Mouse (Mus musculus) kidney, embryonic 16.5 days (tissue): ENCODE data around the gene Acot11. TPM values are rescaled to one million over a fixed set of nuclear protein-coding genes. Genes with fewer than 3 reads are reported as not detected.
A peak's percentile ranks its signal among the peaks of the same experiment; 100 is the strongest.
"Not testable (repeated sequence)": the region's sequence is repeated elsewhere in the genome, so short reads cannot be mapped to it uniquely, and the experiment has no call there.

Experiments used
- ATAC-seq: fragments of 200-750 bp; cut with Nextera tagmentation; 2 replicates; pipeline ENCODE4 v1.8.0; 2017; ENCODE audit warnings: moderate TSS enrichment; ENCODE audit not compliant: low FRiP score, low TSS enrichment
- H3K27ac ChIP-seq: fragments of 300-500 bp; sonication (generic); 2 replicates; pipeline ENCODE4 v1.5.1; 2014; ENCODE audit warnings: low read length
- H3K27me3 ChIP-seq: fragments of 300-500 bp; sonication (generic); 2 replicates; pipeline ENCODE4 v1.6.1; 2014; ENCODE audit warnings: low read length, control low read depth, mixed read lengths; ENCODE audit not compliant: insufficient read depth
- H3K36me3 ChIP-seq: fragments of 300-500 bp; sonication (generic); 2 replicates; pipeline ENCODE4 v1.6.1; 2014; ENCODE audit warnings: low read length, control low read depth, mixed read lengths; ENCODE audit not compliant: insufficient read depth
- H3K4me1 ChIP-seq: fragments of 300-500 bp; sonication (generic); 2 replicates; pipeline ENCODE4 v1.6.1; 2014; ENCODE audit warnings: low read length, control low read depth, mixed read lengths; ENCODE audit not compliant: insufficient read depth
- H3K4me2 ChIP-seq: fragments of 300-500 bp; sonication (generic); replicated peaks from 2 replicates; pipeline ENCODE4 v1.6.1; 2014; ENCODE audit warnings: low read depth, low read length
- H3K4me3 ChIP-seq: fragments of 300-500 bp; sonication (generic); 2 replicates; pipeline ENCODE4 v1.5.1; 2014; ENCODE audit warnings: mild to moderate bottlenecking, low read length
- H3K9ac ChIP-seq: fragments of 300-500 bp; sonication (generic); replicated peaks from 2 replicates; pipeline ENCODE4 v1.6.1; 2014; ENCODE audit warnings: low read length
- H3K9me3 ChIP-seq: fragments of 300-500 bp; sonication (generic); 2 replicates; pipeline ENCODE4 v1.6.1; 2016; ENCODE audit warnings: low read length, control low read depth
- WGBS: fragments of 180-500 bp; shearing (Covaris S2); extraction: QIAGEN DNeasy Blood & Tissue Kit; methylation state at CpG from one replicate; pipeline ENCODE4 v1.1.7; 2014; 5-methylcytosine and 5-hydroxymethylcytosine counted together
- polyA plus RNA-seq: library from polyadenylated mRNA; unstranded; fragments of >200 nt; fragmentation: Nextera tagmentation; extraction: Ambion mirVana; gene quantifications from 2 replicates; pipeline ENCODE4 v1.2.1, GENCODE M21; 2015

The Acot11 gene
- polyA plus RNA-seq, 1 experiment from 2014 or later, result 2.9 TPM

GRCm38 (mm10) chr4:106795289-106795688 is 9.5 kb downstream of the Acot11 start:
- H3K9ac ChIP-seq, result no peak overlapping the region
- no peak for ATAC-seq
- H3K9me3 ChIP-seq, result no peaks in the 10 kb centered on the region; the same call in 1 of the 2 replicates
- H3K27me3 ChIP-seq, result no peaks in the 10 kb centered on the region
- no peaks in the 10 kb centered on the region for H3K36me3 ChIP-seq
- H3K4me2 ChIP-seq, result no peak overlapping the region
- no peak overlapping the region for H3K27ac ChIP-seq
- H3K4me3 ChIP-seq, result no peak overlapping the region
- H3K4me1 ChIP-seq, result peaks cover 10% of the 10 kb centered on the region
- 95% methylated on average over 2 of the region's 2 CpGs for WGBS

GRCm38 (mm10) chr4:106794247-106794646 is 10.6 kb downstream of the Acot11 start:
- 88% methylated on average over 7 of the region's 7 CpGs for WGBS

DNA sequence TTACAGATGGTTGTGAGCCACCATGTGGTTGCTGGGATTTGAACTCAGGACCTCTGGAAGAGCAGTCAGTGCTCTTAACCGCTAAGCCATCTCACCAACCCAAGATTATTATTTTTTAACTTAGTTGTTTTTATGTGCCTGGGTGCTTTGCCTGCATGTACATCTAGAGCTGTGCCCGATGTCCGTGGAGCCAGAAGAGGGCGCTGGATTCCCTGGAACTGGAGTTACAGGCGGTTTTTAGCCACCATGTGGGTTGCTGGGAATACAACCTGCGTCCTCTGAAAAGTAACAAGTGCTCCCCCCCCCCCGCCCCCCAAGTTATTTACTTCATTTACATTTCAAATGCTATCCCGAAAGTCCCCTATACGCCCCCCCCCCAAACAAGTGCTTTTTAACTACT is 11.0 kb downstream of the Acot11 start:
- not testable (repeated sequence) for H3K36me3 ChIP-seq, H3K27ac ChIP-seq, H3K9me3 ChIP-seq, H3K27me3 ChIP-seq, ATAC-seq, H3K4me3 ChIP-seq, H3K4me2 ChIP-seq, H3K9ac ChIP-seq
- 95% methylated on average over 9 of the region's 9 CpGs for WGBS
- H3K4me1 ChIP-seq, result peaks cover 14% of the 10 kb centered on the region

More at GRCm38 (mm10) chr4:106794247-106794646, 10.6 kb downstream of the Acot11 start:
- Histone ChIP-seq H3K4me3 (no peak overlapping the region), H3K9ac (no peak overlapping the region), H3K4me2 (no peak overlapping the region), H3K27ac (no peak overlapping the region), H3K4me1 (peaks cover 12% of the 10 kb centered on the region), H3K36me3 (no peaks in the 10 kb centered on the region), H3K9me3 (no peaks in the 10 kb centered on the region; the same call in 1 of the 2 replicates), H3K27me3 (no peaks in the 10 kb centered on the region)
- ATAC-seq, result no peak

GRCm38 (mm10) chr4:106792276-106792675 is 12.5 kb downstream of the Acot11 start:
- no peak for ATAC-seq
- Histone ChIP-seq H3K36me3 (no peaks in the 10 kb centered on the region), H3K4me1 (peaks cover 29% of the 10 kb centered on the region), H3K27ac (no peak overlapping the region), H3K27me3 (no peaks in the 10 kb centered on the region), H3K4me2 (no peak overlapping the region), H3K4me3 (no peak overlapping the region), H3K9ac (no peak overlapping the region), H3K9me3 (no peaks in the 10 kb centered on the region; the same call in 1 of the 2 replicates)

- H3K9me3 ChIP-seq, result no peaks in the 10 kb centered on the region; the same call in 1 of the 2 replicates
- no peak overlapping the region for H3K9ac ChIP-seq
- H3K4me3 ChIP-seq, result no peak overlapping the region
- H3K27me3 ChIP-seq, result no peaks in the 10 kb centered on the region
- 93% methylated on average over 1 of the region's 1 CpGs for WGBS
- H3K27ac ChIP-seq, result no peak overlapping the region
- H3K4me2 ChIP-seq, result no peak overlapping the region
- H3K4me1 ChIP-seq, result peaks cover 41% of the 10 kb centered on the region
- no peak for ATAC-seq
- no peaks in the 10 kb centered on the region for H3K36me3 ChIP-seq
Measured at GRCm38 (mm10) chr4:106790938-106791337, 13.9 kb downstream of the Acot11 start.

DNA sequence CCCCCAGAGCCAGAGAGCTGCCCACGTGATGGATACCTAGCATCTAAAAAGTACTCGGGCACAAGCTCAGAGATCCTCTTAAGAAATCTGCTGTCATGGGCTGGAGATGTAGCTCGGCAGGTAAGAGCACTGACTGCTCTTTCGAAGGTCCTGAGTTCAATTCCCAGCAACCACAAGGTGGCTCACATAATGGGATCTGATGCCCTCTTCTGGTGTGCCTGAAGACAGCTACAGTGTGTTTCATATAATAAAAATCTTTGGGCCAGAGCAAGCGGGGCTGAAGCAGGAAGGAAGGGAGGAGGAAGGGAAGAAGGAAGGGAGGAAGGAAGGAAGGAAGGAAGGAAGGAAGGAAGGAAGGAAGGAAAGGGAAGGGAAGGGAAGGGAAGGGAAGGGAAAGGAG is 14.6 kb downstream of the Acot11 start:
- H3K4me3 ChIP-seq, H3K4me2 ChIP-seq, H3K9me3 ChIP-seq, H3K27ac ChIP-seq, H3K9ac ChIP-seq, H3K27me3 ChIP-seq, ATAC-seq, H3K36me3 ChIP-seq: not testable (repeated sequence)
- 74% methylated on average over 5 of the region's 5 CpGs for WGBS
- H3K4me1 ChIP-seq, result peaks cover 46% of the 10 kb centered on the region

GRCm38 (mm10) chr4:106789705-106790104 is 15.1 kb downstream of the Acot11 start:
- Histone ChIP-seq H3K4me1 (peaks cover 46% of the 10 kb centered on the region), H3K9me3 (no peaks in the 10 kb centered on the region; the same call in 1 of the 2 replicates)

GRCm38 (mm10) chr4:106788627-106789026 is 16.2 kb downstream of the Acot11 start:
- no peak overlapping the region for H3K27ac ChIP-seq
- no peaks in the 10 kb centered on the region for H3K27me3 ChIP-seq
- peaks cover 46% of the 10 kb centered on the region for H3K4me1 ChIP-seq
- ATAC-seq, result no peak
- no peaks in the 10 kb centered on the region for H3K36me3 ChIP-seq
- WGBS, result 85% methylated on average over 11 of the region's 11 CpGs
- no peak overlapping the region for H3K9ac ChIP-seq
- no peak overlapping the region for H3K4me3 ChIP-seq
- no peaks in the 10 kb centered on the region for H3K9me3 ChIP-seq
- H3K4me2 ChIP-seq, result no peak overlapping the region

More at GRCm38 (mm10) chr4:106789705-106790104, 15.1 kb downstream of the Acot11 start:
- Histone ChIP-seq H3K4me3 (no peak overlapping the region), H3K9ac (no peak overlapping the region), H3K4me2 (no peak overlapping the region), H3K27me3 (no peaks in the 10 kb centered on the region), H3K27ac (peak overlapping the region; percentile 7), H3K36me3 (no peaks in the 10 kb centered on the region)
- WGBS, result 26% methylated on average over 9 of the region's 9 CpGs
- ATAC-seq, result no peak

GRCm38 (mm10) chr4:106787830-106788229 is 17.0 kb downstream of the Acot11 start:
- no peak overlapping the region for H3K4me3 ChIP-seq
- no peaks in the 10 kb centered on the region for H3K36me3 ChIP-seq
- no peak overlapping the region for H3K4me2 ChIP-seq
- no peaks in the 10 kb centered on the region for H3K9me3 ChIP-seq
- peak; percentile 52; the same call in 1 of the 2 replicates for ATAC-seq
- peaks cover 51% of the 10 kb centered on the region for H3K4me1 ChIP-seq
- H3K27me3 ChIP-seq, result no peaks in the 10 kb centered on the region
- H3K27ac ChIP-seq, result 0 out of 2 replicates have a peak overlapping the region, but pooled peaks have one; percentile 10
- WGBS, result 35% methylated on average over 7 of the region's 7 CpGs
- H3K9ac ChIP-seq, result peak overlapping the region; percentile 35; the same call in 1 of the 2 replicates

- Histone ChIP-seq H3K27ac (peak overlapping the region; percentile 89), H3K4me2 (0 out of 2 replicates have a peak overlapping the region, but pooled peaks have one; percentile 2), H3K36me3 (no peaks in the 10 kb centered on the region), H3K9me3 (no peaks in the 10 kb centered on the region), H3K4me3 (no peak overlapping the region), H3K27me3 (no peaks in the 10 kb centered on the region), H3K9ac (peak overlapping the region; percentile 51; the same call in 1 of the 2 replicates), H3K4me1 (peaks cover 53% of the 10 kb centered on the region)
- WGBS, result 20% methylated on average over 4 of the region's 5 CpGs
- peak; percentile 82 for ATAC-seq
Measured at GRCm38 (mm10) chr4:106785753-106786540, 18.9 kb downstream of the Acot11 start.
